Mouse (Mus musculus) urinary bladder, postnatal 14 days (tissue): ENCODE data around the gene Fkbp5.
"Not testable (repeated sequence)": the region's sequence is repeated elsewhere in the genome, so short reads cannot be mapped to it uniquely, and the experiment has no call there.

ENCODE experiments used
- DNase-seq: peaks from one replicate; pipeline ENCODE4 v3.0.0; 2021; ENCODE audit warnings: low spot score

Gene Fkbp5

DNA sequence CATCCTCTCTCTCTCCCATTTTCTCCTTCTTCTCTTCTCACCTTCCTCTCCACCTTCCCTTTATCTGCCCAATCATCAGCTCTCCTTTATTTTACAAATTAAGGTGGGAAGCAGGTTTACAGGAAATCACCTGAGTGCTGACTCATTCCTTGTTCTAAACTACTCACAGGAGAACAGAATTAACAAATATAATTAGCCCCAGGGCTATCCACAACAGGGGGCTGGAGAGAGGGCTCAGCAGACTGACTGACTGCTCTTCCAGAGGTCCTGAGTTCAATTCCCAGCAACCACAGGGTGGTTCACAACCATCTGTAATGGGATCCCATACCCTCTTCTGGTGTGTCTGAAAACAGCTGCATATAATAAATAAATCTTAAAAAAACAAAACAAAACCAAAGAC, 98.8 kb downstream of the Fkbp5 start:
- not testable (repeated sequence) for DNase-seq

DNA sequence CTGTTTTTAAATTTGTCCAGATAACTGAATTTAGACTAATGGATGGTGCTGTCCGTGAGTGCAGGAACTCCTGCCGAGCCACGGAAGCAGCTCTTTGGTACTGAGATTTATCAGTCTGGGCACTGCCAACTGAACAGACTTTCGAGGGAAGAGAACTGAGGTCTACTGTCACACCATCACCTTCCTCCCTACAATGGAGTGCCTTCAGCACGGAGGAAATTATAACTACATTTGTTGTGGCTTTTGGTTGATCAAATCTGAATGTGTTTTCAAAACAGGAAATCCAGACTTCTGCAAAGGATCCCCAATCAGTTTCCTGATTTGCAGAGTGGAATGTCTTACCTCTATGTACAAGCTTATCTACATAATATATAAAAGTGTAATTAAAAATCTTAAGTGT, 99.6 kb downstream of the Fkbp5 start:
- no peak for DNase-seq

DNA sequence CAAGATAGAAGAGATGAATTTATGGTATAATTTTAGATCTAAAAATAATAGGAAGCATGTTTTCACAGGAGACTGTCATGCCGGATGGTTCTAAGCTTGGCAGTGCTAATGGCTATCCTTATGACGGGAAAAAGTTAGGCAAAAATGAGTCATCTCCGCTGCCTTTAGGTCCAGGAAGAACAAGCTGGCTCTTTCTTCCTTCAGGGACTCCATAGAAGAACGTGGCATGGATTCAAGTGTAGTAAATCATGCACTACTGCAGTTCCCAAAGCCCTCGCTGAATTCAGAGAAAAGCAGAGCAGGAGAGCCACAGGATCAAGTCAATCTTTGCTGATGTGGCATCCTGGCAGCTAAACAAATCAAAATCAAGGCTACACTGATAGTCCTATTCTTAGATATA, 102.1 kb downstream of the Fkbp5 start:
- no peak for DNase-seq

DNA sequence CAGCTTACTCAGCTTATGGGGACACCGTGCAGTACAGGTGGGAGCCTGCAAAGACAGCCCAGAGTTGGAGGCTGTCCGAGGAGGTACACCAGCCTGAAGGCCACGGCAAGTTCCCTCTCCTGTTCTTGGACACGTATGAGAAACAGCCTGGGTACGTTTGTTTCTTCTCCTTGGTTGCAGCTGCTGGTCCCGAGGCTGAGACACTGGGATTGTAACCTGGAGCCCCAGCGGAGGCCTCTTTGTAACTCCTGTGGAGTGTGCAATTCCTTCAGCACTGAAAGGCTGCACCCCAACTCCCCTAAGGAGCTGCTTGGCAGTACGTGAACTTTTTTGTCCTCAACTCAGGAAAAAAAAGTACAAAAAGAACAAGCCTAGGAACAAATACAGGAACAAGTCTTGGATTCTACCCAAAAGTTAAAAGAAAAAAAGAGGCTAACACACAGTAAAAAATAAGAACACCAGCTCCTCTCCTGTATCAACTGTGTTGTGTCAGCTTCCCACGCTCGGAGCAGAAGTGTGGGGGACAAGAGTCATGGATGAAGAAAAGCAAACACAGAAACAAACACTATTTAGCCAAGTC, 105.9 kb downstream of the Fkbp5 start:
- DNase-seq = no peak

DNA sequence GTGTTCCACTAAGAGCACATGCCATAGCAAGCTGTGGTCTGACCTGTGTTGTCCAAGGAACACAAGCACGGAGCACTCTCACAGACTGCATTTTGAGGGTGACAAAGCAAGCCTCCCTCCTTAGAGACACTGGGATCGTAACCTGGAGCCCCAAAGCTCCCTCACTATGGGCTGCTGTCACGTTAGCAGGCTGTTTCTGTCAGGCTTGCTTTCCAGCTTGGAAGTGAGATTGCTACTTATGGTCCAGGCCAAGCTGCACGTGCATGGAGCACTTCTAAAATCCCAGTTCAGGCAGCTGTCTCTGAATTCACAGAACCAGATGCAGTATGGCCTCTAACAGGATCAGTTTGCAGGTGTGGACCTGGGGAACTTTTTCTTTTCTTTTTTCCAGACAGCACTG, 106.6 kb downstream of the Fkbp5 start:
- no peak for DNase-seq

DNA sequence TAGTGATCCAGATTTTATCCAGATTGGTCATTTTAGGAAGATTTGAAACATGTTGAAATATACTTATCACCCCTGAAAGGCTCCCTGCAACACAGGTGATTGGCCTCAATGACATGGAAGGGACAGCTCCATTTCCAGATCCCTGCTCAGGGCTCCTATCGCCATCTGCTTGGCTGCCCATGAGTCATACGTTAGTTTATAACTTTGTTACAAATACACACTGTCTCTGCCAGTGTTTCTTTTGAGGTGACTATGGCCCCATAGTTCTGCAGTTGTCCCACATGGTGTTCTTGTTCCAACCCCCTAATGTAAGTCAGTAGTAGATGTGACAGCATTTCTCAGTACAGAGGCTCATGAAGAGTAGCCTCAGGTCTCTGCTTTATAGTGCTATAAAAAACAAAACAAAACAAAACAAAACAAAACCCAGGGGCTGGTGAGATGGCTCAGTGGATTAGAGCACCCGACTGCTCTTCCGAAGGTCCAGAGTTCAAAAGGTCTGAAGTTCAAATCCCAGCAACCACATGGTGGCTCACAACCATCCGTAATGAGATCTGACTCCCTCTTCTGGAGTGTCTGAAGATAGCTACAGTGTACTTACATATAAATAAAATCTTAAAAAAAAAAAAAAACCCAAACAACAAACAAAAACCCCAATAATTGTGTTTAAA, 108.9 kb downstream of the Fkbp5 start:
- no peak for DNase-seq

DNA sequence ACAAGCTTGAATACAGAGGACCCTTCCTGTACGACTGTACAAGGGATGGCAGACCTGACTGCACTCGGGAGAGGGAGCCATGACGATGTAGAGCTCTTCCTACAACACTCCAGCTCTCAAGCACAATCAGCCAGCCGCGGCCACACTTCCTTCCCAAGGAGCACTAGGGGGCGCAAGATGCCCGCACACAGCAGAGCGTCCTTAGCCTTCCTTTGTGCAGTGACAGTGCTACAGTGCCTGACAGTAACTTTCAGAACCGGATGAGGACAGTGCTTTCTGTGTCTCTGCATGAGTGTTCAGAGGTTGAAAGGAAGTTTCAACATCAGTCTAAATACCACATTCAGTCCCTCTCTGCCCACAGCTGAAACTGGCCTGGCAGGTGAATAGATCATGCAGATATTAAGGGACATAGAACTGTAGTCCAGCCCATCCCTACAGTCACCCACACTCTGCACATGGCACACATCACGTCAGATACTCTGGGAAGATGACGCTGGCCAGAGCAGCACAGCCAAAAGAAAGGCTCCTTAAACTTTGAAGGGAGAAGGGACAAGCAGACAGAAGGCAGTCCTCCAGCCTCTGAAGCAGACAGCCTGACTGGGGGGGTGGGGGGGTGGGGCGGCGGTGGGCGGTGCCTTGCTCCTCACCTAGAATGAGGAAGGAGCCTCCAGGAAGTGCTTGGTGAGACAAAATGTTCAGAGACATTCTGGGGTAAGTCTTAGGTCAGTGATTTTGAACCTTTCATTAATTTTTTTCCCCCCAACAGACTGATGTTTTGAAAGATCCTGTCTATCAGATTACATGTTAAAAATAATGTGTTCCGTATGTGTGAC, 109.7 kb downstream of the Fkbp5 start:
- peak; percentile 84 for DNase-seq

DNA sequence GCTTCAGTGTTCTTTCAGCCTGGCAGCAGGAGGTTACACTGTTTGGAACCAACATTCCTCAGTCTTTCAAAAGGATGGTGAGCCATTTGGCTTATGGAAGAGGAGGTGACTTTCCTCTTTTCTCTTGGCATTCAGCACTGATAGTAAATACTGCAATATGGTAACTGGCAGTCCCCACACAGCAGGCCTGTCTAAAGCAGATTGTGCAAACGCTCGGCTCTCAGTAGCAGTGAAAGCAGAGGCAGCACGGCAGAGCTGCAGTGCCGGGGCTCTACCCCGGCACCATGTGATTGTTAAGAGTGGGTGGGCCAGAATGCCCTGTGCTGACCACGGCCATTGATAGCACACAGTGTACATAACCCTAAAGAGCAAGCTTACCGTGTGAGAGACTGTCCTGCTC, 110.9 kb downstream of the Fkbp5 start:
- no peak for DNase-seq

DNA sequence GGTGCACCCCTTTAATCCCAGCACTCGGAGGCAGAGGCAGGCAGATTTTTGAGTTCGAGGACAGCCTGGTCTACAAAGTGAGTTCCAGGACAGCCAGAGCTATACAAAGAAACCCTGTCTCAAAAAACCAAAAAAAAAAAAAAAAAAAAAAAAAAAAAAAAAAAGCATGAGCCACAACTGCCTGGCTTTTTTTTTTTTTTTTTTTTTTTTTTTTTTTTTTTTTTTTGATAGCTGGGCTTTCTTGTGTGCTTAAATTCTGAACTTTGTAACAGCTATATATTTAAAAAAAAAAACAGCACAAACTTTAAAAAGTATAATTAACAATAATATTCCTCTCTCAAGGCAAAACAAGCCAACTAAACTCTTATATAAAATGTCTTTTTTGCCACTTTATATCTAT, 112.6 kb downstream of the Fkbp5 start:
- not testable (repeated sequence) for DNase-seq

DNA sequence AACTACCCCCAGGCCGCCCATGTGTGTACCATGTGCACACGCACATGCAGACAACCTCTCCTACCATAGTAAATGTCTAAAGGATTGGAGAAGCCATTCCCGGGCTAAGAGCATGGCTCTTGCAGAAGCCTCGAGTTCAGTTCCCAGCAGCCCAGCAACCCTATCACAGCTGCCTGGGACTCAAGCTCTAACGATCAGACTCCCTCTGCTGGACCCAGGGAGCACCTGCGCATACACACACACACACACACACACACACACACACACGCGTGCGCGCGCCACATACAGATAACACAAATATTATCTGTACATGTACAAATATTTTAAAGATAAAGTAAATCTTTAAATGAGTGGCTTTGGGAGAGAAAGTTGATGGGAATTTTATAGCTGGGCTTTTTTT, 113.0 kb downstream of the Fkbp5 start:
- DNase-seq = no peak

DNA sequence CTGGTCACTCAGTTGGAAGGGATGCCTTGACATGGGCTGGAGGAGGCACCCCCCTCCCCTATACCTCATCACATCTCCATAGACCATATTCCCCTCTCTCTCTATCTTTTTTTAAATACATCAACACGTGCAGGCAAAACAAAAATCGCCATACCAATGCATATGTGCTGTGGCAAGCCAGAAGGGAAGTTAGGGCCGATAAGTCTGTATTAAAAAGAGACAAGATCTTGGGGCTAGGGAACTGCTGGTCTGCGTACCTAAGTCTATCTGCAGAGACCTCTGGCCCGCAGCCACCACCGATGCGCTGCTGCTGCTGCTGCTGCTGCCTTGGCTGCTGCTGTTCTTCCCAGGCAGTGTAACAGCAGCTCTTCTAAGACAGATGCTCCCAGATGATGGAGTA, 122.3 kb downstream of the Fkbp5 start:
- DNase-seq = no peak

DNA sequence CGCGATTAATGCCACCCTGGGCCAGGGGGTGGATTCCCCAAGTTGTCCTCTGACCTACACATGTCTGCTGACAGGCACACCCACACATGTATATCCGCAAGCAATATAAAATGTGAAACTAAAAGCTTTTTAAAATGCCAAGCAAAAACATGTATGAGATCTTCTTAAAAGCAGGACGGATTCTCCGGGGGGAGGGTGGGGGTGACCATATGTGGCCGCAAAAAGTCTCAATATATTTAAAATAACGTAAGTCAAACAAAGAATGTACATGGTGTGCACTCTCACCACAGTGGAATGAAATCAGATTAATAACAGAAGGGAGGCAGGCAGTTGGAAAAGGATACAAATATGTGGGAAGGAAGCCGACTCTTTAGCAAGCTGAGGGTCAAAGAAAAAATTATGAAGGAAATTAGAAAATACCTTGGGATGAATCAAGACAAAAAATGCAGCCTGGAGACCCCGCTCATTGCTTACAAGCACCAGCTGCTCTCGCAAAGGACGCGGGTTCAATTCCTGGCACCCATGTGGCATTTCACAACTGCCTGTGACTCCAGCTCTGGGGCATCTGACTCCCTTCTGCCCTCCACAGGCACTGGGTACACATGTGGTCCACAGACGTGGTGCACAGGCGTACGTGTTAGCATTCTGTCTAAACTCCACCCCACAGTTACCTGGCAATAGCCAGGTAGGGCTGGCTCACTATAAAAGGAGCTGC, 123.1 kb downstream of the Fkbp5 start:
- DNase-seq = no peak

DNA sequence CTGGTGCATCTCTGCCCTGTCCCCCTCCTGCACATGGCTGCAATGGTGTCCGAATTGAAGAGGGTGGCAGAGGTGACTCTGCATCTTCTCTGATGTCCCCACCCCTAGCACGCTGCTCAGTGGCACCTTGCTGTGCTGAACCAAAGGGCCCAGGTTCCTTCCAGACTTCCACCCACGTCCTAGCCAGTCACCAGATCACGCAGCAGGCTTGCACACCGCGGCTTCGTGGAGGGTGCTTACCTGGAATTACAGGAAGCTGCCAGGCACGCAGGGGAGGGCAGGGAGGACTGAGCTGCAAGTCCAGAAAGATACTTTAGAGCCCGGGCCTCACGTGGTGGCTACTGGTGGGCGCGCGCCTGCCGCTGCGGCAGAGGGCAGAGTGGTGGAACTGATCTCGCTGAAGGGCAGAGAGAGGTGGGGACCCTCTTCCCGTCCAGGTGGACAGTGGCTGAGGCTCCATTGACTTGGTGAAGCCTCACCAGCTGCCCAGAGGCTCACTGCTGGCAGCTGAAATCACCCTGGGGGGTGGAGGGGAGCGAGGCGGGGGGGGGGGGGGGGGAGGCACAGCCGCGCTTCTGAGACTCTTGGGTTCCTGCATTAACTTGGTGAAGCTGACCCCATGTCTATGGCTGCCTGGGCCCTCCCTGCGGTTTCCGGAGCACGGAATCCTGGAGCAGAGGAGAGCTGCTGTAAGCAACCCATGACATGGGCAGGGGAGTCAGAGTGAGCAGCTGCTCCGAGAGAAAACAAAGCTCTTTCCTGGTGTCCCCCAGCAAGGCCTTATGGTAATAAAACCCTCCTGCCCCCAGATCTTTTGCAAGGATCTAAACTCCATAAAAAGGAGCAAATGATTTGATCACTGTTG, 125.5 kb downstream of the Fkbp5 start:
- DNase-seq = no peak

DNA sequence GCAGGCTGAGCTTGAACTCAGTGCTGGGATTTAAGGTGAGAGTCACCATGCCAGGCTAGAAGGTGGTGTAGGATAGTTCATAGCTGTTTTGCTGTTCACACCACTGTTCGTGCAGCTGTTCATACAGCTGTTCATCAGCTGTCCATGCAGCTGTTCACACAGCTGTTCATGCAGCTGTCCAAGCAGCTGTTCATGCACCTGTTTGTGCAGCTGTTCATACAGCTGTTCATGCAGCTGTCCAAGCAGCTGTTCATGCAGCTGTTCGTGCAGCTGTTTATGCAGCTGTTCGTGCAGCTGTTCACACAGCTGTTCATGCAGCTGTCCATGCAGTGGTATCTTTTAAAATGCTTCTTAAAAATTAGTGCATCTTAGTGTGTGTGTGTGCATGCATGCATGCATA, 128.8 kb downstream of the Fkbp5 start:
- no peak for DNase-seq

DNA sequence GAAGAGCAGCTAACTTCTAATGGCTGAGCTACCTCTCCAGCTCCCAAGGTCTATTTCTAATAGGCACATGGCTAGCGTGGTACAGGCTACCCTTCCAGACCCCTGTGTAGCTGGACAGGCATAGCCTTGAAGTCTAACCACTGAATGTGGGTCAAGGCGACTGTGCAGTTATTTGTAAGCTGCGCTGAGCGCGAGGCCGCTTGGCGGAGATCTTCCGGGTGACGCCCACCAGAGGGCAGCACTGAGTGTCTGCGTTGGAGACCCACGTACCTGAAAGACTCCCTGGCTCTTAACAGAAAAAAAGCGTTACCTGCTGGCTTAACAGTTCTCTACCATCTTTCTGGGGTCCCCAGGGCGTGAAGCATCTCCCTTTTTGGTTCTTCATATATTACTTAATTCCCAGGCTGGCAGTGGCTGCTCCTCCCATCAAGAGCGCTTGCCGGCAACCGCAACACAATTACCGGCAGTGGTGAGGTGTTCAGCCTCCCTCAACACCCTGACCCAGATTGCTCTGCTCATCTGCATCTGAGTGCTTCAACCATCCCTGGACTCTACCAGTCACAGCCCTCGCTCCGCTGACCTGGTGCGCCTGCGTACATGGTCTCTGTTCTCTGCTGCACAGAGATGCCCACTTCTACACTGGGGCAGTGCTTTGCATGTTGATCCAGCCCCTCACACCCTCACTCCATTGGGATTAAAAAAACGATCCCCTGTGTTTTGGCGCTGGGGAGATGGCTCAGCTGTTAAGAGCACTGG, 131.0 kb downstream of the Fkbp5 start:
- DNase-seq = peak; percentile 85

DNA sequence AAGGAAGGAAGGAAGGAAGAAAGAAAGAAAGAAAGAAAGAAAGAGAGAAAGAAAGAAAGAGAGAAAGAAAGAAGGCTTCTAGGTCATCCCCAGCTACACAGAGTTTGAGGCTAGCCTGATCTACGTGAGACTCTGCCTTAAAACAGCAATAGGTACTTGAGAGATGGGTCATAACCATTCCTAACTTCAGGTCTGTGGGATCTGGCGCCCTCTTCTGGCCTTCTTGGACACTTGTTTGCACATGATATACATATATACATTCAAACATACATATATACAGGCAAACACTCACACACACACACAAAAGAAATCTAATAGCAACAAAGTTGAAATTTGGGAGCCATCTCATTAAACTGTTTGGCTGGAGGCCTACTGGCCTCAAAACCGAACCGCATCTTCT, 133.0 kb downstream of the Fkbp5 start:
- DNase-seq = peak; percentile 37

DNA sequence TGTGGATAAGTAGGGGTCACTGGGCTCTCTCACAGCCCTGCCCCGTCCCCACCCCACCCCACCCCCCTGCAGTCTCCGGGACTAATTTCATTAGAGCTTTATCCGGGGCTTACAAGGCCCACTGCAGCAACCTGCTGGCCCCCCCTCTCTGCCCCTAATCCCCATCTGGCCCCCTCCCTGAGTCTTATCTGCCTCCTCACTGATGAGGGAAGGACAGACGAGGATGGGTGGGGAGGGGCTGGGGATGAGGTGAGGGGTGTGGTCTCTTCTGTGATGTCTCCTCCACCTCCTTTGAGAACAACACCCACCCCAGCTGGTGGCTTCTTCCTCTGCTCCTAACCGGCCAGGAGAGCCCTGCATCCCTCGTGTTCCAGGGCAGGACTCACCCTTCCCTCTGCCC, 137.1 kb downstream of the Fkbp5 start:
- DNase-seq = no peak

DNA sequence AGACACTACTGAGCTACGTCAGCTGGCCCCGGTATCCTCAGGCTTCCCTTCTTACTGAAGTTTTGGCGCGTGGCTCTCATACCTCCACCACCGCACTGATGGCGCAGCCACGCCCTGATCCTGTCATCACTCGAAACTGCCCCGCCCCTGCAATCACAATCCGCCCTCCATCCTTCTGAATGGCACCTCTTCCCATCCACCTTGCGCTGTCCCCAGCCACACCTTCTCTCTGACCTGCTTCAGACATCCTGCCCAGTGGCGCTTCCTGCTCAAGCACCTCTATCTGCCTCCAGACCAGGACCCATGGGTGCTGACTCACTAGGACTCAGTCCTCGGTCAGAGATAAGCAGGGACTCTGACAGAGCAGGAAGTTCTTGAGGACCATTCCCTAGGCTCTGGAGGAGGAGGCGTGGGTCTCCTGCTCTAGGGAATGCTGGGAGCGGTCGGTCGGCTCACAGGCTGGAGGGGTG, 141.7 kb downstream of the Fkbp5 start:
- no peak for DNase-seq

DNA sequence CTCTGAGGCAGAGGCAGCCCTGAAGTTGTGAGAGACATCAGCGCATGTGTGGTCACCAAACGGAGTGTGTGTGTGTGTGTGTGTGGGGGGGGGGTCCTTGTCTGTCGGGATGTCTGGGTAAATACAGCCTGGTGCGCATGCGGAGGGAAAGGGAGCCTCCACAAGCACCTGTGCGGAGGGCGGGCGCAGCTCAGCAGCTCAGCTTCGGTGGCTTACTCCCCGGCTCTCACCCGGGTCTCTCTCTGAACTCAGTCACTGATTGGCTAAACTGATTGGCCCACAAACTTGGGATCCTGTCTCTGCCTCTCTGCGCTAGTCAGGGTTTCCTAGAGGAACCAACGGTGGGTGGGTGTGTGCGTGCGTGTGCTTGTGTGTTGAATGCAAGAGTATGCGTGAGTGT, 142.8 kb downstream of the Fkbp5 start:
- no peak for DNase-seq

DNA sequence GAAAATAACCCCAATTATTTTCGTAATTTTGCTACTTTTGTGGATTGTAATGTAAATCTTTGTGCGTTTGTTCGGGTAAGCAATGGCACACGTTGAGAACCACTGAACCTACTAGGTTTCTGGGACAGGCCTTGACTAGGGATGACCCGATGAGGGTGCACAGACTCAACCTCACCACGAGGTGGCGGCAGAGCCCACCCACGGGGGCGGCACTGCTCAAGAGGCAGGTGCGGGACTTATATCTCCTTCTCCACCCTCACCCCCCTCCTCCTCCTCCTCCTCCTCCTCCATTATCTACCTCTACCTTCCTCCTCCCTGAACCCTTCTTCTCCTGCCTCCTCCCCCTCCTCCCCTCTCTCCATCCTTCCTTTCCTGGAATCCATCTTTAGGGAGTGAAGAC, 143.5 kb downstream of the Fkbp5 start:
- DNase-seq = peak; percentile 54

DNA sequence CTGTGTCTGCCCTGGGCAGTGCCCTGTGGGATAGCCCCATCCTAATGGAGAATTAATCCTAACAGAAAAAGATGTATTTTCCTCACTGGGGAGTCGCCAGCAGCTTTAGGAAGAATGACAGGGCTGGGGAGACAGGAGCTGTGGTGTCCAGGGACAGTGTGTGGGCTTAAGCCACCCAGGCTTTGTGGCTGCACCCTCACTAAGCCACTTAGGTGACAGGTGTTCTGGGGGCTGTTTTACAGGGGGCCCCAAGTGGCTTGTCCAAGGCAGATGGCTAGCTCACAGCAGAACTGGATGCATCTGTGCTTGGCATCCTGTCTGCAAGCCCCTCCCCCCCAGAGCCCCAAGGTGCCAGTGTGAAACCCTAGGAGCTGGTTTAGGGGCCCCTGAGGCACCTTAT, 145.4 kb downstream of the Fkbp5 start:
- DNase-seq = no peak
